Mouse (Mus musculus) megakaryocyte, adult 5-6 weeks (primary cell): ENCODE results near the gene Stk25. TPM values are rescaled to one million over a fixed set of nuclear protein-coding genes. Genes with fewer than 3 reads are reported as not detected.

Experiments
- ATAC-seq: 2 replicates; pipeline ENCODE4 v1.8.0; 2016; ENCODE audit warnings: mild to moderate bottlenecking, inconsistent platforms; ENCODE audit not compliant: poor library complexity, severe bottlenecking
- total RNA-seq, 2 experiments: library from RNA; stranded (forward) in 1 of 2; stranded (reverse) in 1 of 2; fragments of 153-499, 151-499 nt in 1 of 2; fragments of 221-1000, 200-1000 nt in 1 of 2; gene quantifications; 2 replicates each; pipeline versions ENCODE4 v1.2.3 to v1.2.4; 2015 to 2017

The Stk25 gene
- total RNA-seq, 2 experiments from 2014 or later, result 22.7 to 26.5 TPM

DNA sequence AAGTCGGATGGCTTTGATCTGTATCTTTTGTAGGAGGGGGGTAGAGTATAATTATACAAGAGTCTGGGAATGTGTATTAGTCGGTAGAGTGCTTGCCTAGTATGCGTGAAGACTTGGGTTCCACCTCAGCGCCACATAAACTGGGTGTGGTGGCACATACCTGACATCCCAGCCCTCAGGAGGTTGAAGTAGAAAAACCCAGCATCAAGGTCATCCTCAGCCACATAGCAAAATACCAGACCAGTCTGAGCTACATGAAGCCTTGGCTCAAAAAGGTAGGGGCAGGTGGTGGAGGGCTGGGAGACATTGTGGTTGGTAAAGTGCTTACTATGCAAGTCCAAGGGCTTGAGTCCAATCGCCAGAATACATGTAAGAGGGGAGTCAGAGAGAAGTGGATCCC is 14.2 kb upstream of the Stk25 start:
- no peak for ATAC-seq

DNA sequence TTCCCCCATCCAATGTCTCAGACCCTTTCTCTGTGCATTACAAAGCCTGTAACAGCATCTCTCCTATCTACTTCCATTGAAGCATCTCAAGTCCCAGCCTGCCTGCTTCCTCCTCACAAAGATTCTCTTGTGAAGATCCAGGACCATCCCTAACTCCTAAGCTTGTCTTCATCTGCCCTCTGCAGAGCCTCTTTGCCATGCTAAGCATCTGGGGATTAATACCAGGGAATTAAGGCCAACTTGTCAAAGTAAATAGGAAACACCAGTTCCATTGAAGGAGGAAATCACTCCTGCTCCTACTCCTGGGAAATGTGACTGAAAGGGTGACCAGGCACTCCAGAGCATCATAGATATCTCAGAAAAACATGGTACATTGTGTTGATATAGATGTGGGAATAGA is 11.5 kb upstream of the Stk25 start:
- ATAC-seq, result no peak

DNA sequence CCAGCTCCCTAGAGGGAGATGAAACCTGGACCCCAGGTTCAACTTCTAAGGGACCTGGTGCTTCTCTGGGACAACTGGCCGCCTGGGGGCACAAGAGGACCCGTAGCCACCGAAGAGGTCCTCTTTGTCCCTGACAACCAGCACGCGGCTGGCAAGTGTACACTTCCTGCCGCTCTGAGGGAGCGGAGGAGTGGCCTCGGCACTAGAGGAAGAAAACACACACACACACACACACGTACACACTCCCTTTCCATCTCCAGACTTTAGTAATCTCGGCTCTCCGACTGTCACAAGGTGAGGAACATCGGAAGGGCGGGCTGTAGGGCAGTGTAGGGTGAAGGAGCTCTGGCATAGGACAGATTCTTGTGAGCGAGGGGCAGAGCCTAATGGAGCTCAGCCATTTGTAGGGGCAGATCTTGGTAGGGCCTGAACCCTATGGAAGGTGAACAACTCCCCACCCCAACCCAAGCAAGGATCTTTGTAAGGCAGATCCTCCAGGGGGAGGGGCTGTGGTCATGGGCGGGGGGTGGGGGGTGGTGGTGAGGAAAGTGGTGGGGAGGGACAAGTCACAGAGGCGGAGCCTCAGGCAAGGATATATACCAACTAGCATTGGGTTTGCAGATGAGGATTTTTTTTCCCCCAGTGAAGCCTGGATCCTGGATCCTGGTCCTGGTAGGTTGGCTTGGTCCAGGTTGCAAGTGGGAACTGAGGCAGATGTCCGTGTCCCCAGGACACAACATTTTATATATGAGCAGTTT is 10.5 kb upstream of the Stk25 start:
- ATAC-seq, result peak; percentile 97

DNA sequence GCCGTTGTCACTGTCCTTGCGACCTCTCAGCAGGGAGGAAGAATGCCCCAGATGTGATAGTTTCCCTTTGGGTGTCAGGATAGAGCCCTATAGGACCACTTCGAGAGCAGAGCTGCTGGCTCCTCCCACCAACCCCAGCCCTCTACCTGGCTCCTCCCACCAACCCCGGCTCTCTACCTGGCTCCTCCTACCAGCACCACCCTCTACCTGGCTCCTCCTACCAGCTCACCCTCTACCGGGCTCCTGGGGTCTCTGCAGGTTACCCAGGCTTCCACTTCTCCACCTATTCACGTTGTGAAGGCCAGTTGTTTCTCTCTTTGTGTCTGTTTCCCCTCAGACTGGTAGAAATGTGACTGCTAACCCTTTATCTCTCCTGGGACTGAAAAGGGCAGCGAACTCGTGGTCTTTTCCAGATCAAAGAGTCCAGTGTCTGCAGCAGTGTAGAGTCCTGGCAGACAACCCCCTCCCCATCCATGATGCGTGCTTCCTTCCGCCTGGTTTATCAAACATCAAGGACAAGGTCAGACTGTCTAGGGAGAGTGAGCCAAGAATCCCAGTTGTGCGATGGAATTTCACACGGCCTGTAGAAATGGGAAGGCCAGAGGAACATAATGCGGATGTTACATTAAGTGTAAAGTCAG is 9.4 kb upstream of the Stk25 start:
- peak; percentile 36 for ATAC-seq

DNA sequence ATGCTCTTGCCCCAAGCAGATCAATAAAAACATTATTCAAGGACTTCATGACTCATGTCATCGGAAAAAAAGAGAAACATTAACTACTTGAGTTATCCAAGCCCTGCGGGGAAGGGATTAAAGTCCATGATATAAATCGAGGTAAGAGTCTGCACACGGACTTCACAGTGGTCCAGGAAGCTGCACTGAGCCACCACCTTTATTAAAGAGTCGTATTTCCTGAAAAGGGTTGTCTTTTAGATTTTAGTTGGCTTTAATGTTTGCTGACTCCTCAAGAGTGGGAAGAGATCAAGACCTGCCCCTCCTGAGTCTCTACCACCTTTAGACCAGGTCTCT is 1.5 kb downstream of the Stk25 start:
- no peak for ATAC-seq

DNA sequence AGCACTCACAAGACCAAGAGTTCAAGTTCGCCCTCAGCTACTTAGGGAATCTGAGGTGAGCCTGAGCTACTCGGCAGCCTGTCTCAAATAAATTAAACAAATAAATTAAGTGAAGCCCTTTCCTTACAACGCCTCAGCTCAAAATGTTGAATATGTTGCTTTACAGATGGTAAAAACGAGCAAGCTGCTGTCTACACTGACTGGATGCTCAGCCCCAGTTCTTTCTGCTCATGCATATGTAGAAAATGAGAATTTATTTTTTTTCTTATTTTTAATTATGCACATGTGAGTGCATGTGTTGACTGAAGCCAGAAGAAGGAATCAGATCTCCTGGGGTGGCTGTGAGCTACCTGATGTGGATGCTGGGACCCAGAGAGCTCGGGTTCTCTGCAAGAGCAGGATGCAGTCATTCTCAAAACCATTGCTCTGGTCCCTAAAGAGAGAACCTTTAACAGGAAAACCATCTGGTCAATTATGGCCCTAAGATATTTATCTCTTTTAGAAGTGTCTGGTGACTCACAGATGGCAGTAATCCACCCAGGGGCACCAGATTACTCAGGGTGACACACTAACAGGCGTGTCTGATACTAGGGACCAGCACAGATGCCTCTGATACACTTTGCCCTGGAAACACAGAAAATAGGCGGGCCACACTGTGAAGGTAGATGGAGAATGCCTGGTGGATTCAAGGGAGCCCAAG is 2.0 kb downstream of the Stk25 start:
- no peak for ATAC-seq

DNA sequence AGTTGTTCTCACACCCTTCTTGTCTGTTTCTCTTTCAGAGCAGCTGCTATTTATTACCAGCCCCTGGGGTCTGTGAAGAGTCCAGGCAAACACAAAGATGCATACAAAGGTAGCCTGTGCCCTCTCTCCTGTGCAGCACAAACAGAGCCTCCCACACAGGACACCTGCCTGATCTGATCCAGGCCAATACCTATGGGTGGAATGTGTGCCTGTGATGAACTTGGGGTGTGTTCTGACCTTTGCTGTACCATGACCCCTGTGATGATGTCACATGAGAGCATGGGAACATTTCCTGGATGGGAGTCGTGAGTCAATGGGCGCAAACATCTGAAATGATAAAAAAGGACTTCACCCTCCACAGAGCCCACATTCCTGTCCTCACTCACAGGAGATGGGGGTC is 3.7 kb downstream of the Stk25 start:
- no peak for ATAC-seq

DNA sequence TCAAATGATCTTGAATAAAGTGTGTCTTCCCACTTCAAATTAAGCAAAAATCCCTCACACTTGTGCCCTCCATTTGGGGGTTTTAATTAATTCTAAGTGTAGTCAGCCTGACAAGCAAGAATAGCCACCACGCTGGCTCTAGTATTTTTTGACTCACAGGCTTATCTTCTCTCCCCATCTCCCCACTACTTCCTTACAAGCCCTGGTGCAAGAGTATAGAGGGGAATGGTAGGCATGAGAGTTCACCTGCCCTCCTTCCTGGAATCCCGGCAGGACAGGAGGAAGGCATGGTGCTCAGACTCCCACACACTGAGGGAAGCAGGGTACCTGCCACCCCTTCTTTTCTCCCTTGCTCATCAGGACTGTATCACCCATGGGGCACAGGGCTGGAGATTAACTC is 4.2 kb downstream of the Stk25 start:
- no peak for ATAC-seq

DNA sequence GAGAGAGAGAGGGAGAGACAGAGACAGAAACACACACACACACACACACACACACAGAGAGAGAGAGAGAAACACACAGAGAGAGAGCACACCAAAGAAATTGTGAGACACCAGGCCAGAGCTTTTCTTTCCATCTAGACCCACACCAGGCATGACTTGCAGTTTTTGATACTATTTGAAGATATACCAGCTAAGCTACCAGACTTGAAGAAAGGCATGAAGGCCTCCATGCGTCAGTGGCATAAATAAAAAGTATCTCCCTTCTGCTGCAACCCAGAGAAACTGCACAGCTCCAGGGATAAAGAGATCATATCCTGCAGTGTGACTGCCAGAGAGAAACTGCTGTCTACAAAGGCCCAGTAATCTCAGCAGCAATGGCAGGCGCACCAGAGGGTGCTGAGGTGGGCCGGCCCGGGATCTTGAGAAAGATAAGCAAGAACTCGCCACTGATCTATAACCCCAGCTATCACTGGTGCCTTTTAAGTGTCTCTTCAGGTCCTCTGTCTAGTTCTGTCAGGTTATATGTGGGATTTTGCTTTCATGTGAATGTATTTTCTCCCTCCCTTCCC is 8.8 kb downstream of the Stk25 start:
- no peak for ATAC-seq

DNA sequence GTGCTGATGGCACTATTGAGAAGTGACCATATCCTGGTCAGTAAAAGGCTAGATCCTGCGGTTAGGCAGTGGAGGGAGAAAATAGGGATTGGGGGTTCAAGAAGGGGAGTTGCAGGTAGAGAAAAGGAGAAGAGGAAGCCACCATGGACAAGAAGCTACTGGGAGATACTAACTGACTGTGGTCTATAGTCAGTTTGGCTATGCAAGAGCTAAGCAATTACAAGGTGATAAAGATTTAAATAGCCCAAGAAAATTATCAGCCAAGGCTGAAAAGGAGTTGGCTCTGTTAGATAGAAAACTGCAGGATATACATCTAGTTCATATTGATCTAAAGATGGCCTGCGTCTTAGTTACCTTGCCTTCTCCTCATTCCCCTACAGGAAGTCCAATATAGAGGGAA is 15.8 kb downstream of the Stk25 start:
- ATAC-seq, result no peak

DNA sequence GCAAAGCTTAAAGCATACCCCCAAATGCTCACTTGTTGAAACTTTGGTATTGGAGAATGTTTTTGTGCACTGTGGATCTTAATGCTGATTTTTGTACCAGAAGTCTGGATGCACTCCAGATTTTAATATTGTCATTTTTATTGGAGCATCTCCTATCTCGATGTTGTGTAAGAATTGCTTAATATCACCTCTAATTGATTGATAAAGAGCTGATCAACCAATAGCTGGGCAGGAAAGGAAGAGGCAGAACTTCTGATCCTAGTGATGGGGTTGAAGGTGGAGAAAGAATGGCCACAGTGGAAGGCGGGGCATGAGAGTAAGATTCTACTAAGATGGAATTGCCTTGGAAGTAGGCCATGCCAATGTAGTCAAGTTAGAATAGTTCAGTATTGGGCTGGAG is 16.5 kb downstream of the Stk25 start:
- ATAC-seq, result no peak

DNA sequence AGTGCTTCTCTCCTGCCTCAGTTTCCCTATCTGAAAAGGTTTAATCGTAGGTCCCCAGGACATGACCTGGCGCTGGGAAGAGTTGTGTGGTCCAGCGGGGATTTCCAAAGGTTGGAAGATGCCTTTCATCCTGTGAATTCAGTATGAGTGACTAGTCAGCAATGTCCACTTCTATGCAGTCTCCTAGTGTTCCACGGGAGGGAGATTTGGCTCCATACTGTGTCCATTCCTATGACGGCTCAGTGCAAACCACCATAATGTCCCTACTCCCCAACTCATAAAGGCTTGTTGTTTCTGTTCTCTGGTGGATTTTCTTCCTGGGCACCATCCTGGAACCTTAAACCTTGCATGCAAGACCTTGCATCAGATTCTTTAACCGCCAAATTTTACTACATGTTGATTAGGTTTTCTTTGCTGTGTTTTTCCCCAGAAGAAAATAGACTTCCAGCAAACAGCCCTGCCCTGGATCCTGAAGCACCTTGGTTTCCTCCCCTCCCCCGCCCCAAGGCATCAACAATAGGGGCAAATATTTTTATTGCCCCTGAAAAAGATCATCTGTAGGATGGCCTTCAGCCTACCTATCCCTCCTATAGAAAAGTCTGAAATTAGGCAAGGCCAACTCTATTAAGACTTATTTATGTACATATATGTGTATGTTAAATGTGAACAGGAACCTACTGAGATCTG is 22.1 kb downstream of the Stk25 start:
- 0 out of 2 replicates have a peak, but pooled peaks have one; percentile 8 for ATAC-seq

DNA sequence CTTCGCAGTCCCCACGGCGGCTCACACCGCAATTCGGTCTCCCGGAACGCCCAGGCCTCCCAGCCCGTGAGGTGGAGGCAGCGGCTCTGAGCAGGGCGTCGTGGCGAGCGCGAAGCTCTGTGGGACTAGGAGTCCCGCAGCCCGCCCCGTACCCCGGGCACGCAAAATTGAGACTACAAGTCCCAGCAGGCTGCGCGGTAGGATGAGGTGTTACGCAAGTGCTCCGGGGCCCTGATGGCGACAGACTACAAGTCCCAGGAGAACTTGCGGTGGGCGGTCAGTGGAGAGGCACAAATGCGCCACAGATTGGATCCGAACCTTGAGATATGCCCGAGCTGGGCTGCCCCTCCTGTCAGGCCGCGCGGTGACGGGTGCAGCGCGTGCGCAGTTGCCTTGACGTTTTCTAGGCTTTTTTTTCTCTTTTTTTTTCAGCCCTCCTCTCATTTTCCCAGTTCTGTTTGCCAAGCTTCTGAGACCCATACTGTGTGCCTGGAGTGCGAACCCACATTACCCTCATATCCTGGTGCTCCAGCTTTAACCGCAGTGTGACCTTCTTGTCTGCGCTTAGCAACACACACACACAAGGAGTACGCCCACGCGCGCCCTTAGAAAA is 22.8 kb downstream of the Stk25 start:
- peak; percentile 96 for ATAC-seq

DNA sequence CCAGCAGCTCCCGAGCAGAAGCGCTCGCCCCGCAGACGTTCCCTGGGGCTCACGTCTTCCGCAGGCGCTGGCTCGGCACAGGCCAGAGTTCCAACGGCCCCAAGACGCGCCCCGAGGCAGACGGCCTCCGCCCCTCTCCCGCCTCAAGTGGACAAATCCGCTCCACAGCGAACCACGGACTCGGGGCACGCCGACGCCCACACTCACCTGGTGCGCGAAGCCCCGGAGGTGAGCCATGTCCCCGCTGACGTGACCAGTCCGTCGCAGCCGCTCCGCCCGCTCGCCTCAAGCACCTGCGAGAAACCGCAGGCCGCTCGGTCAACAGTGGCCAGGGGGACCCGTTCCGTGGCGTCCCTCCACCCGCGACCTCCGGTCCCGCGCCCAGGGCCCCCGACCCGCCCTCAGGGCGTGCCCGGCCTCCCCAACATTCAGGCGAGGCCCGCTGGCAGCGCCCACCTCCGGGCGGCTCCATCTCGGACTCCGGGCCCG is 23.3 kb downstream of the Stk25 start:
- peak; percentile 31 for ATAC-seq

DNA sequence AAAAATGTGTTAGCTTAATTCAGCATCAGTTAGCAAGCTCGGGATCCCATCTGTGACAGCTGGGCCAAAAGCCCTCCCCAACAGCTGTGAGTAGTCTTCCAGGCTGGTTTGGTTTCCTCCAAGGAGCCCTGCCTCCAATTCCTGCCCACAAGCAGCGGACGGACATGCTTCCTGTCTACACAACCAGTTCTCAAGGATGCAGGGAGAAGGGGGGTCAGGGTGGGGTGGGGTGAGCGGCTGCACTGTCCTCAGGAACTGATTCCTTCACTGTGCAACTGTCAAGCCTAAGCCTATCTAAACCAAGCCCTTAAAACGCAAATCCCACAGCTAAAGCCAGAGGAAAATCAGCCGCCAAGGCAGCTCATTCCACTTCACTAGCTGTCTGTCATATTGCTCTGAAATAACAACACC is 24.0 kb downstream of the Stk25 start:
- ATAC-seq, result no peak

DNA sequence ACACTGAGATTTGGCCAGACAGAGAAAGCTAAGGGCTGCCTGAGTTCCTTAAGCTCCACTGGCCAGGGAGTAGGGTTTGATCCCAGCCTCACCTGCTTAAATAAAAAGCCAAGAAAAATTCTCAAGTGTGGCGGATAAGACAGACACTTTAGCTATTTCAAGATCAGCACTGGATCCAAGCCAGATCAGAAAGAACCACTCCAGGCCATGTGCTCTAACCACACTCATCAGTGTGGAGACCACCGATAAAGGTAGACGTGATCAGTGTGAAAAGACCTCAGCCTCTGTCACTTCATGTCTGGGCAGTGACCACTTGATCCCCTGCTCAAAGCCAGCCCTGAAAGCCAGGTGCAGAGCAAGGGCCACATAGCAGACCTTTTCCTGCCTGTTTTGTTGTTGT is 25.7 kb downstream of the Stk25 start:
- no peak for ATAC-seq

DNA sequence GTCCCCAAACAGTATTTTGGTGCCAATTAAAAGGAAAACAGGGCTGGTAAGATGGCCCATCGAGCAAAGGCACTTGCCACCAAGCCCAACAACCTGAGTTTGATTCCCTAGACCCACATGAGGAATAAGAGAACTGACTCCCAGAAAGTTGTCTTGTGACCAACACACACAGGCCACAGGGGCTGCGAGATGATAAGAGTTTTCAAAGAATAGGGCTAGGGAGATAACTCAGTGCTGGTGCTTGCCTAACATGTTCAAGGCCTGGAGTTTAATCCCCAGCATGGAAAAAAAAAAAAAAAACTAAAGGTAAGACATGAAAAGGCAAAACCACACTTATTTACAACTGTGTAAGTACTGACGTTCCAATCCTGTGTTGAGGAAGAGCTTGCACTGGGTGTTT is 27.7 kb downstream of the Stk25 start:
- no peak for ATAC-seq

DNA sequence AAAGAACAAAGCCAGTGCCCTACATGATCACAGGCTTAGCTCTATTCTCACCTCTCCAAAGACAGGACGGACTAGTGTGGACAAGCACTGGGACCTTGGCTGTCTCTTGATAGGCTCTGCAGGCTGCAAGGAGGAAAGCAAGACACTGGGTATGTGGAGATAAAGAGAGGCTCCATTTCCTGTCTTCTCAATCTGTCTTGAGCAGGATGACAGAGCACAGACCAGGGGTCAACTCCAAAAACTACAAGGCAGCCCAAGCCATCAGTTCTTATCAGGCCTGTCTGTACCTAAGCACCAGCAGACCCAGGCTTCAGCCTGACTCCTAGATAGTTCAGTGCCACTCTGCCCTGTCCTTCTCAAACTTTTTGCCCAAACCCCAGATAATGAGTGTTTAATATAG is 34.0 kb downstream of the Stk25 start:
- no peak for ATAC-seq

DNA sequence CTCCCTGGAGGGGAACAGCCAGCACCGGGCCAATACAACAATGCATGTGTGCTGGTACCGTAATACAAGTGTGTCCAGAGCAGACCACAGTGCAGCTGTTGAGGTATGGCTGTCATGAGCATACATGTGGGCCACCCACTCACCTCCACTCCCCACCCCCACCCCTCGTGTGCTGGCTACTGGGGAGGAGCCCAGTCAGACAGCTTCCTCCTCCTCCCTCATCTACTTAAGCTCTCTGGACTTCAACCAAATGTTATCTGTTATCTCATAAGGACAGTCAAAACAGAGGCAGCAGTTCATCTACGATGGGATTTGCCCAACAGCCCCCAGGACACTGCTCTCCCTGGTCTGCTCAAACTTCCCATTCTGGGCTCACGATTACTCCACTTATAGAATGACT is 39.5 kb downstream of the Stk25 start:
- ATAC-seq, result no peak

DNA sequence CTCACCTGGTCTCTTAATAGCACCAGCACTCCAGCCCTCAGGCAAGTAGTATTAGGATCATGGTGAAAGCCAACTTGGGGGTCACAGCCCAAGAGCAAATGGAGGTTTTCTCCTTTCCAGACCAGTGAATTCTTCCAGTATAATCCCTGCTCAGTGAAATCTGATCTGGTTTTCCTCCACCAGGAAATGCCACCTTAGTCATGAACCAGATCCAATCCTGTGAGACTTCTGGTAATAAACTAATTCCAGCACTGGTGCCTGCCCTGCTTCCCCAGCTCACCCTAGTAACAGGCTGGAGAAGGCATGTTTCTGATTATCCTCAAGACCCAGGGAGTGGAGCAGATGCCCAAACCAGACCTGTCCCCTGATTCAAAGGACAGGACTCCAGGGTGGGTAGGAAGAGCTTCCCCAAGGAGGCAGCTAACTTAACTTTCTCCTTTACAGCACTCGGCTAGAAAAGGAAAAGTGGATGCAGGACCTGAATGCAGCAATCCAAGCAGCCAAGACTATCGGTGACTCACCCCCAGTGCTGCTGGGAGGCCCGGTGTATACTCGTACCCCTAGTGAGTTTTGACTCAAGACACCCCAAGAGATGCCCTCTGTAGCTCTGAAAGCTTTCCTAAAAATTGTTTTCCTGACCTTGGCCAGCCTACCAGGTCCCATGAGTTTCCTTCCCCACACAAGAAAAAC is 40.3 kb downstream of the Stk25 start:
- no peak for ATAC-seq
